Mouse (Mus musculus): ENCODE measurements around the gene Vmn1r194.
"Not testable (repeated sequence)": the region's sequence is repeated elsewhere in the genome, so short reads cannot be mapped to it uniquely, and the experiment has no call there.

Vmn1r194 gene

GRCm38 (mm10) chr13:22243915-22244314 lies at the start of gene Vmn1r194:
Gene Vmn1r194, plus strand, starts transcription at chr13:22244215.
- no peak for DNase-seq (ENCODE audit: low spot score)

DNA sequence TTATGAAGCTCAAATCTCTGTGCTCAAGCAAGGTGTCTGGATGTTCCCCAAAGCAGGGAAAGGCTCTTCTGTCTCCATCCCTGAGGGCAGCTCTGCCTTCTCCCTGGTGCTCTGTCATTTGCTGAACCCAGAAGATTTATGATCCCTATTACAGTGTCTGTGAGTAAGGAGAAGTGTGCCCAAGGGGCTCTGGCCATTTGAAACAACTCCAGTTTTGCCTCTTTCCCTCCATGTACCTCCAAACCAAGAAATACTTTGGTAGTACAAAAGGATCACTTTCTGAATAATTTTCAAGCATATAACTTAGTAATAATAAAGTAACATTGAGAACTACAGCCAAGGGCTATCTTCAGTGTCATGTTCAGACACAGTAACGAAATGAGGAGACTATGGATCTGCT lies 21.0 kb upstream of the Vmn1r194 start, which contains the start of gene Vmn1r193:
Gene Vmn1r193, minus strand, starts transcription at position 101 of the 400 bp plus-strand sequence.
- not testable (repeated sequence) for DNase-seq (ENCODE audit: low spot score)

GRCm38 (mm10) chr13:22270222-22270621 lies 26.2 kb downstream of the Vmn1r194 start, which contains the start of gene Vmn1r195:
Gene Vmn1r195, plus strand, starts transcription at chr13:22270522.
- not testable (repeated sequence) for DNase-seq (ENCODE audit: low spot score)

- DNase-seq (ENCODE audit: low spot score) = no peak
Measured at GRCm38 (mm10) chr13:22271721-22272120, 27.7 kb downstream of the Vmn1r194 start.

- DNase-seq (ENCODE audit: low spot score) = no peak
Measured at GRCm38 (mm10) chr13:22284578-22284977, 40.6 kb downstream of the Vmn1r194 start.

- no peak for DNase-seq (ENCODE audit: low spot score)
Measured at GRCm38 (mm10) chr13:22289620-22290019, 45.6 kb downstream of the Vmn1r194 start, which contains the start of gene Vmn1r196. Gene Vmn1r196, plus strand, starts transcription at chr13:22289920.

Measured in ovary, postnatal 14 days (tissue).